In the genomic region with DNA sequence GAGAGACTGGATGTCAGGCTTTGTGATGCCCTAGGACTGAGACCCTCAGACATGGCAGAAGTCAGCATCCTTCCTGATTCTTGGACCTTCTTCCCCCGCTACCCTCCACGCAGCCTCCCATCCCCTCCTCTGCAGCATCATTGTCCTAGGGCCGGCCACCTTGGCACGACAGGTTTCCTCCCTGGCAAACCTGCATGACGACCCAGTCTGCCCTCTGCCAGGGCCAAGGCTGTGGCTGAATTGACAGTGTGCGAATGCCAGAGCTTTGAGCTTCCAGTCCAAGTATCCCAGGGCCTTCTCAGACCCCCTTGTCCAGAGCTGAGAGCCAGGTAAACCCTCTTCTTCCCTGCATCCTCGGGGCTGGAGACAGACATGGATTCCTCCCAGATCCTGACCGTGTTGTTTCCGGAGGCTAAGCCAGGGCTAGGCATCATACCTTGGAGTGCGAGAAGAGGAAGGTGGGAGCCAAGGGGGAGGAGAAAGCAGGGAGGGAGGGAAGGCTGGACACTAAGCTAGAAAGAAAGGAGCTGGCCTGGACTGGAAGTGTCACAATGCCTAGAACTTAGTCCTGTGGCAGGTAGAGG, we compare ENCODE assay signal across 8 mouse cellular contexts. TPM values are rescaled to one million over a fixed set of nuclear protein-coding genes. Genes with fewer than 3 reads are reported as not detected.
DNase-seq lines count a peak whose midpoint lies in the region; ATAC-seq and TF ChIP-seq lines count a peak whose summit lies in the region.

Gene Ggt1, plus strand, starts transcription at position 534 of the 584 bp plus-strand sequence.

- H3K4me2 ChIP-seq in heart, embryonic 13.5 days = peak within 1 kb of the TSS; percentile 99
- peak within 1 kb of the TSS; percentile 94 for H3K4me2 ChIP-seq in forebrain, postnatal 0 days (ENCODE audit: low read depth)
- 0 out of 2 replicates have a peak within 1 kb of the TSS, but pooled peaks have one; percentile 78 for H3K4me2 ChIP-seq in liver, postnatal 0 days (ENCODE audit: low read depth, low read length)

- peaks cover 80% of the 10 kb centered on the region for H3K27me3 ChIP-seq in heart, embryonic 13.5 days (replicated peaks)
- no peaks in the 10 kb centered on the region for H3K27me3 ChIP-seq in forebrain, postnatal 0 days (ENCODE audit: insufficient read depth, low read length)
- peaks cover 36% of the 10 kb centered on the region for H3K27me3 ChIP-seq in liver, postnatal 0 days (ENCODE audit: insufficient read depth, low read length)

- WGBS in heart, embryonic 13.5 days = 48% methylated on average over 10 of the region's 10 CpGs
- 76% methylated on average over 10 of the region's 10 CpGs for whole genome bisulfite sequencing in bone marrow, adult 2 months
- WGBS in forebrain, postnatal 0 days = 62% methylated on average over 10 of the region's 10 CpGs
- 53% methylated on average over 10 of the region's 10 CpGs for WGBS in liver, postnatal 0 days (ENCODE audit: insufficient replicate concordance)

- H3K9me3 ChIP-seq in heart, embryonic 13.5 days = no peaks in the 10 kb centered on the region
- H3K9me3 ChIP-seq in forebrain, postnatal 0 days (ENCODE audit: low read length) = no peaks in the 10 kb centered on the region
- H3K9me3 ChIP-seq in liver, postnatal 0 days (ENCODE audit: low read length) = no peaks in the 10 kb centered on the region

- no peak for TF ChIP-seq POLR2A in bone marrow, adult 2 months (IDR thresholded peaks at IDR 0.05; ENCODE audit: borderline replicate concordance, control insufficient read depth, low read depth, low read length)

- no peak for TF ChIP-seq CTCF in bone marrow, adult 2 months (IDR thresholded peaks at IDR 0.05; ENCODE audit: control insufficient read depth, insufficient read depth, low read length)
- no peak for TF ChIP-seq CTCF in forebrain, postnatal 0 days (IDR thresholded peaks at IDR 0.05; ENCODE audit: low read depth)
- no peak for TF ChIP-seq CTCF in liver, postnatal 0 days (IDR thresholded peaks at IDR 0.05; ENCODE audit: low read depth)

- H3K4me3 ChIP-seq in heart, embryonic 13.5 days = peak within 1 kb of the TSS; percentile 67
- H3K4me3 ChIP-seq in bone marrow, adult 2 months (replicated peaks; ENCODE audit: control insufficient read depth, low read depth, low read length) = no peak within 1 kb of the TSS
- peak within 1 kb of the TSS; percentile 74 for H3K4me3 ChIP-seq in forebrain, postnatal 0 days (ENCODE audit: low read depth, low read length)
- H3K4me3 ChIP-seq in liver, postnatal 0 days (ENCODE audit: low read depth, low read length) = no peak within 1 kb of the TSS

- no peaks in the 10 kb centered on the region for H3K36me3 ChIP-seq in heart, embryonic 13.5 days
- H3K36me3 ChIP-seq in forebrain, postnatal 0 days (ENCODE audit: insufficient read depth) = peaks cover 2% of the 10 kb centered on the region; the same call in 1 of the 2 replicates
- no peaks in the 10 kb centered on the region for H3K36me3 ChIP-seq in liver, postnatal 0 days (replicated peaks; ENCODE audit: insufficient read depth, low read length)

- DNase-seq in heart, adult 18-20 months = no peak
- no peak for DNase-seq in forebrain, postnatal 0 days
- no peak for DNase-seq in liver, postnatal 0 days
- no peak for DNase-seq in gastrocnemius, postnatal 25 days
- DNase-seq in urinary bladder, postnatal 36 days (ENCODE audit: low spot score in 2 of 2) = no peak

- no peak for TF ChIP-seq EP300 in liver, postnatal 0 days (IDR thresholded peaks at IDR 0.05; ENCODE audit: low read depth)

- H3K27ac ChIP-seq in heart, embryonic 13.5 days (replicated peaks) = no peak within 1 kb of the TSS
- H3K27ac ChIP-seq in bone marrow, adult 2 months (ENCODE audit: control insufficient read depth, insufficient read depth, low read depth, low read length, poor library complexity) = no peak within 1 kb of the TSS
- peak within 1 kb of the TSS; percentile 93 for H3K27ac ChIP-seq in forebrain, postnatal 0 days (ENCODE audit: low read depth, low read length)
- H3K27ac ChIP-seq in liver, postnatal 0 days (ENCODE audit: low read depth) = no peak within 1 kb of the TSS

- no peak for ATAC-seq in heart, embryonic 13.5 days (ENCODE audit: extremely low read depth, insufficient number of reproducible peaks, low FRiP score, low TSS enrichment)
- no peak for ATAC-seq in forebrain, postnatal 0 days
- no peak for ATAC-seq in liver, postnatal 0 days
- no peak for ATAC-seq in inflammation-experienced regulatory T-cells, adult 6 months

- H3K9ac ChIP-seq in heart, embryonic 13.5 days = peak within 1 kb of the TSS; percentile 86
- peak within 1 kb of the TSS; percentile 83 for H3K9ac ChIP-seq in forebrain, postnatal 0 days
- no peak within 1 kb of the TSS for H3K9ac ChIP-seq in liver, postnatal 0 days (replicated peaks)

- peaks cover 33% of the 10 kb centered on the region for H3K4me1 ChIP-seq in heart, embryonic 13.5 days
- H3K4me1 ChIP-seq in bone marrow, adult 2 months (ENCODE audit: control insufficient read depth, insufficient read depth, low read length) = peaks cover 3% of the 10 kb centered on the region; the same call in 1 of the 2 replicates
- H3K4me1 ChIP-seq in forebrain, postnatal 0 days (ENCODE audit: insufficient read depth) = 0 out of 2 replicates have a peak, but pooled peaks cover 23% of the 10 kb centered on the region
- H3K4me1 ChIP-seq in liver, postnatal 0 days (ENCODE audit: insufficient read depth) = peaks cover 27% of the 10 kb centered on the region

RNA-seq across cellular contexts. Expression of gene Ggt1, which starts in this region (rescaled TPM):
- polyA plus RNA-seq in heart, embryonic 13.5 days (2015; fragmentation: Nextera tagmentation; extraction: Ambion mirVana) = 0.52 and 0.76 TPM in 2 replicates
- total RNA-seq in heart, adult 18-20 months (2021) = under 1 TPM in 1 of 2 experiments, not detected in 1; 0.54 TPM
- polyA plus RNA-seq in bone marrow, adult 2 months (2011; ENCODE audit: insufficient read depth, insufficient read length, low replicate concordance, missing spikeins) = 5.2 and 11.4 TPM in 2 replicates
- 1.0 and 3.8 TPM in 2 replicates for total RNA-seq in forebrain, postnatal 0 days (2014; rRNA removed)
- polyA plus RNA-seq in forebrain, postnatal 0 days (2015; fragmentation: Nextera tagmentation; extraction: Ambion mirVana) = 0.86 and 2.3 TPM in 2 replicates
- polyA plus RNA-seq in liver, postnatal 0 days (2015; fragmentation: Nextera tagmentation; extraction: Ambion mirVana) = 27.4 and 28.6 TPM in 2 replicates
- under 1 TPM in 1 of 2 experiments, not detected in 1; 0.64 TPM for total RNA-seq in gastrocnemius, postnatal 25 days (2021)
- 10 to 100 TPM in 1 of 3 experiments, 1 to 10 TPM in 1, under 1 TPM in 1; 0.26 to 15.4 (median 2.2) TPM for polyA plus RNA-seq in inflammation-experienced regulatory T-cells, adult 6 months (2017; shearing (Covaris generic))

Comparison
In these comparisons a context has a peak if more than half of its experiments do, and no peak if none do; other contexts are left out.
1. H3K4me3 ChIP-seq: peak in heart, embryonic 13.5 days (single experiment) and forebrain, postnatal 0 days (single experiment); none in bone marrow, adult 2 months (single experiment) and liver, postnatal 0 days (single experiment).
2. Peak in every context shown above with its lines, with median percentiles within 50 percentile points of each other: H3K4me2 ChIP-seq.